Mouse (Mus musculus) forelimb bud, embryonic 11.5 days (tissue): ENCODE results near the gene Tmem86a.
A peak's percentile ranks its signal among the peaks of the same experiment; 100 is the strongest.
"Not testable (repeated sequence)": the region's sequence is repeated elsewhere in the genome, so short reads cannot be mapped to it uniquely, and the experiment has no call there.

Experiments
- DNase-seq: peaks from one replicate; pipeline ENCODE4 v3.0.0-alpha.2; 2012; ENCODE audit warnings: low read depth, low spot score

Gene Tmem86a

GRCm38 (mm10) chr7:47050366-47050765 lies at the start of gene Tmem86a:
Gene Tmem86a, plus strand, starts transcription at chr7:47050601.
- DNase-seq, result peak; percentile 97

- DNase-seq, result no peak
Measured at GRCm38 (mm10) chr7:47000644-47000983, 49.8 kb upstream of the Tmem86a start.

- no peak for DNase-seq
Measured at GRCm38 (mm10) chr7:47001125-47001899, 49.1 kb upstream of the Tmem86a start.

GRCm38 (mm10) chr7:47001900-47002275 lies 48.5 kb upstream of the Tmem86a start:
- no peak for DNase-seq

DNA sequence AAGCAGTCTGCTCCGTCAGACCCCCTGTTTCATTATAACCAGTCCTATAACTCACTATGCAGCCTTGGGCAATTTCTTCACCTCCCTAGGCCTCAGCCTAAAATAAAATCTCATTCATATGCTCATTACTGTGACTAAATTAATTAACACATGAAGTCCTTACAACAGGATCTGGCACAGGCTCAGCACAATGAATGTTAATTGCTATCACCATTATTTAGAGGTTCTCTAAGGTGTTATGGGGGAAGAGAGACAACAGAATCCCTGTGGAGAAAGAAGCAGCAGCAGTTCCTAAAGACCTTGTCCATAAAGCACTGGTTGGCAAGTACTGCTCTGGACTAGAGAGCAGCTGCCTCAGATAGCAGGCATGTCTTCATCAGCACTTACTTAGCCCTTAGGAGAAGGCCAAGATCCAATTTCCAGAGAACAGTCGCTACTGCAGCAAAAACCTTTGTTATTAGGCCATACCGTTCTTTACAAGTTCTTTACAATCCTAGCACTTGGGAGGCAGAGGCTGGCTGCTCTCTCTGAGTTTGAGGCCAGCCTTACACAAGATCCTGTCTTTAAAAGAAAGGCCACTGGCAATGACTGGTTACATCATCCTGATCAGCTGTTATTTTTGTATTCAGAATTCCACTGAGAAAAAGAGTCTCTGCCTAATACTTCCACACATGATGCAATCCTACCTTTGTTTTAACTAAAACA lies 46.8 kb upstream of the Tmem86a start:
- DNase-seq, result no peak

DNA sequence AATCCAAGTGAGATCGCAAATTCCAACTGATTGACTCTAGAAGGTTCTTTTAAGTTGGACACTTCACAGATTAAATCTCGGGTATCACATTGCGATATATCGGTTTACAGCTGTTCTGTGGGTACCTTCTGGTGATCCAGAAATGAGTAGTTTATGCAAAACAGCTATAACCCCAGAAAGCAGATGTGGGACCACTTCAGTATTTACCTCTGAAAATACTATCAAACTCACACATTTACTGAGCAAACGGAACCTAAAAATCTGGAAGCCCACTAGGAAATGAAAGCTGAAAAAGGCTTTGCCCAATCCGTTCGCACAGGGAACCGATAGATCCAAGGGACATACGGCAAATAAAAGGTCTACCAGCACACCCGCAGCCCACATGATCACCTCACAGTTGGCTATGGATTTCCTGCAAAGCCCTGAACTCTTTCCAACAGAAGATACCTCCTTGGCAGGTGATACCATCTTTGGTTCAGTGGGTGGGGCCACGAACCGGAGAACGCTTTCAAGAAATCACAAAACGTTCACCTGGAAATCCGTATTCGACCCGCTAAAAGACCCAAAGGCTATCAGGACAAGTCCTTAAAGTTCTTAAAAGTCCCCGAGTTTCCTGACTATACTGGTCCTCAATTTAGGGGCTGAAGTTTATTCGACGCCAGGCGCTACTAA lies 43.2 kb upstream of the Tmem86a start:
- no peak for DNase-seq

GRCm38 (mm10) chr7:47007818-47008167 lies 42.6 kb upstream of the Tmem86a start:
- DNase-seq, result peak; percentile 75

GRCm38 (mm10) chr7:47008168-47008993 lies 42.0 kb upstream of the Tmem86a start, which contains the start of gene Spty2d1:
Gene Spty2d1, minus strand, starts transcription at chr7:47008411.
- DNase-seq, result peak; percentile 97

DNA sequence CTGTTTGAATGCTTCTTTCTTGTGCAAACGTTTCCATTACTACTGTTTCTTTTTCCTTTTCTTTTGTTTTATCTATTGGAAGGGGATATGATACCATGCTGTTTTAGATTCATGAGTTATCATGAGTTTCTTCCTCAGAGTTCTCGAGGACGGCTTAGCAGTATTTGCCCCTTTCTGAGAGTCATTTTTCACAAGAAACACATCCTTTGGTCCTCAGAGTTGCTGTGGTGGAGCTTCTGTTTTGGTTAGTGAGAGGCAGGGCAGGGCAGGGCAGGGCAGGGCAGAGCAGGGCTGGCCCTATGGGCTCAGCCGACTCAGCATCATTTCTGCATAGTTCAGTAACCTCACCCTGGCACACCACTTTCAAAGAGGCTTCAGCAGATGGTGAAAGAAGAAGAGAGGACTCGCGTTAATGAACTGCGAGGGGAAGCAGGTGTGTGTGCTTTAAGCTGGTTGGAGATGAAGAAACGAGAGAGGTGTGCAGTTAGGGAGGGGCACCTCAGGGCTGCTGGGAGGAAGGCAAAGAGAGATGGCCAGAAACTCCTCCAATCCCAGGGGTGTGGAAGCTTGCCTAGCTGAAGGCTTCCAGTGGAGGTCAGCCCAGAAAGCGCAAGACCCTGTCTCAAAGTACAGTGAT lies 37.2 kb upstream of the Tmem86a start:
- no peak for DNase-seq

- DNase-seq, result no peak
Measured at GRCm38 (mm10) chr7:47014564-47015389, 35.6 kb upstream of the Tmem86a start.

- DNase-seq, result peak; percentile 73
Measured at GRCm38 (mm10) chr7:47015390-47016065, 34.9 kb upstream of the Tmem86a start.

DNA sequence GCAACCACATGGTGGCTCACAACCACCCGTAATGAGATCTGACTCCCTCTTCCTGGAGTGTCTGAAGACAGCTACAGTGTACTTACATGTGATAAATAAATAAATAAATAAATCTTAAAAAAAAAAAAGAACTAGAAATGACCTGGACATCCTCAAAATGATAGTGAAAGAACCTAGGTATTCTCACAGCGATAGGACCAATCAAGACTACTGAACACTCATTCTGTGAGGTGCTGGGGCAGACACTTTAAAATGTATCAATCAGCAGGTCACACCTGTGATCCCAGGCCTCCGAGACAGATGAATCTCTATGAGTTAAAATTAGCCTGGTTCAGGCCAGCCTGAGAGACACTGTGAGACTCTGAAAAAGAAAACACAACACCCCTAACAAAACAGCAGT lies 33.8 kb upstream of the Tmem86a start:
- DNase-seq, result no peak

- no peak for DNase-seq
Measured at GRCm38 (mm10) chr7:47017146-47017545, 33.3 kb upstream of the Tmem86a start.

DNA sequence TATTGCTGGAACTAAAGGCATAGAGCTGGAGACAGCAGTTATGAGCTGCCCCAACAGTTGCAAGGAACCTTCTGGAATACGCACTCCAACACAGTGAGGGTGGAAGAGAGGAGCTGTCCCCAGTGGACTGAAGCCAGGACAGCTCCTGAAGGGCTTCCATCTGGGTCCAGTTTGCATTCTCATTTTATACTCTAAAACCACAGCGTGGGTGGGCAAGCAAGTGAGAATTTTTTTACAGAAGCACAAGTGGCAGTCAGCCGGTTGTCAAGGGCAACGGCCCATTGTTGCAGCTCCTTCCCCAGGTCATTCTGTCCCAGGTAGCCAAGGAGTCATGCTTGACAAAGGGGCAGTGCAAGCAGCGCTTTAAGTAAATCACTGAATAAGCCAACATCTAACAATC lies 30.8 kb upstream of the Tmem86a start:
- no peak for DNase-seq

GRCm38 (mm10) chr7:47020956-47021355 lies 29.4 kb upstream of the Tmem86a start:
- no peak for DNase-seq

DNA sequence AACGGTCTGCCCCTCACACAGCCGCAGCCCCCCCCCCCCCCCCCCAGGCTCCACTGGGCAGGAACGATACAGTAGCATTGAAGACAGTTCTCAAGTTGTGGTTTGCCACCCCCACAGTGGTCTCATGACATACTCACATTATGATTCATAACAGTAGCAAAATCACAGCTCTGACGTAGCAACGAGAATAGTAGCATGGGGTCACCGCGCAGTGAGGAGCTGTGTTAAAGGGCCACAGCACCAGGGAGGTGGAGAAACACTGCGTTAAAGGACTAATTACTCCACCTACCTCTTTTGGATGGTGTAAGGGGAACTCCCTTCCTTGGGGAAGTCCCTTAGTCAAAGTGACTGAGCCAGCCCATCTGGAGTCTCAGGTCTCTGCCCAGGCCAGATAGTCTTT lies 27.9 kb upstream of the Tmem86a start:
- no peak for DNase-seq

- DNase-seq, result peak; percentile 73
Measured at GRCm38 (mm10) chr7:47023530-47023929, 26.9 kb upstream of the Tmem86a start.

- DNase-seq, result no peak
Measured at GRCm38 (mm10) chr7:47024454-47024853, 25.9 kb upstream of the Tmem86a start.

DNA sequence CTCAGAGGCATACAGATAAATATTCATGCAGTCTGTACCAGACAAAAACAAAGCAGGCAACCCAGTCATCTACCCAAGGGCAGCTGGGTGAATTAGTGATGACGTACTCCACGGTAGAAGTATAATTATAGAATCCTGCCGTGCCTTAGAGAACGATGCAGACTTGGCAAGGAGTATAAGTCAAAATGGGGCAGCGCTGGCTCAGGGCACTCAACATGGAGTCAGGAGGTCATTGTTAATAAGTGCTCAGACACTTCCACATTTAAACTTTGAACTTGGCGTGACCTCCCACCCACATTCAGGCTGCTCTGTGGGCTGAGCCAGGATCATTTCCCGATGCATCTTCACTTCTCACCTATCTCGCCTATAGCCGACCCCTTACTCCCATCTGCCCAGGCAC lies 25.0 kb upstream of the Tmem86a start:
- no peak for DNase-seq

GRCm38 (mm10) chr7:47026899-47027298 lies 23.5 kb upstream of the Tmem86a start:
- not testable (repeated sequence) for DNase-seq
